Mouse (Mus musculus): ENCODE measurements around the gene Slc25a33. TPM values are rescaled to one million over a fixed set of nuclear protein-coding genes. Genes with fewer than 3 reads are reported as not detected.
"Not testable (repeated sequence)": the region's sequence is repeated elsewhere in the genome, so short reads cannot be mapped to it uniquely, and the experiment has no call there.

The Slc25a33 gene
- total RNA-seq, 2 experiments from 2014 or later: 10.4 TPM

DNA sequence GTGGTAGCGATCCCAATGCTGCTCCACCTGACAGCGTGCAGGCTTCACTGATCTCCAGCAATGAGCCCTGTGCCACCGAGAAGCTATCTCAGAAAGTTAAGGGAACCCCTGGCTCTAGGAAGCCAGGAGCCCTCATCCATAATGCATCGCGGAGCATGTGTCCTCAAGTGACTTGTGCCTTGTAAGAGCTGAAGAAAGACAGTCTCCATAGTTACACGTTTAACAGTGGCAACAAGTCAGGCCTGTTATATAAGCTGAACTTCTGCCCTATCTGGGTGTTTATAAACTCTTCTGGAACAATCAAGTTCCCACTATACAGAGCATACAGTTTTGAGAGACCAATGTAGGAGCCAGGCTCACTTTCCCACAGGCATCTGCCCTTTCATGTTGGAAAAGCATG lies 15.7 kb downstream of the Slc25a33 start:
- DNase-seq: no peak

DNA sequence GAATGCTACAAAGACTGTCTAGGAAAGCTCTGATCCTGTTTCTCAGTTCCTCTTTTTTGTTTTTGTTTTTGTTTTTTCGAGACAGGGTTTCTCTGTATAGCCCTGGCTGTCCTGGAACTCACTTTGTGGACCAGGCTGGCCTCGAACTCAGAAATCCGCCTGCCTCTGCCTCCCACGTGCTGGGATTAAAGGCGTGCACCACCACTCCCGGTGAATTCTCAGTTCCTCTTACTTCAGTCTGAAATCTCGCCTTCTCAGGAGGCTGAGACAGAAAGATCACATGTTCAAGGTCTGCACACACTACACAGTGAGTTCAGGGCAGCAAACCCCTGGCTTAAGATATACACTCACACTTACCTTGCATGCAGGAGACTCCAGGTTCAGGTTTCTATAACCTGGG lies 17.5 kb downstream of the Slc25a33 start:
- DNase-seq: not testable (repeated sequence)

DNA sequence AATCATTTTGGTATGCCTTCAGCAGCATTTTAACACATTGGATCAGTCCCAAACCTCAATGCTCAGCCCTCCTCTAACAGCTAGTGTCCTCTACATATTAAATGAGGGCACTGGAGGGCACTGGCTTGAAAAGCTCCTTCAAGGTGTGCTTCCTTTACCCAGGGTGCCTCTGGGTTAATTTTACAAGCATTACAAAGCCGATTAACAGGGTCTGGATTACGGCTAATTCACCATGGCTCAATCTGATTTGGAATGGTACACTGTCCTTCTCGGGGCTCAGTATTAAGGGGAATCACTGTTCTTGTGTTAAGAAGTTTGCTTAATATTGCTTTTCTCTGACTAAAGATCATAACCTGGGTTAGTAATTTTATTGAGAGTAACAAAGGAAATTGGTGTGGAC lies 21.2 kb downstream of the Slc25a33 start:
- no peak for DNase-seq

DNA sequence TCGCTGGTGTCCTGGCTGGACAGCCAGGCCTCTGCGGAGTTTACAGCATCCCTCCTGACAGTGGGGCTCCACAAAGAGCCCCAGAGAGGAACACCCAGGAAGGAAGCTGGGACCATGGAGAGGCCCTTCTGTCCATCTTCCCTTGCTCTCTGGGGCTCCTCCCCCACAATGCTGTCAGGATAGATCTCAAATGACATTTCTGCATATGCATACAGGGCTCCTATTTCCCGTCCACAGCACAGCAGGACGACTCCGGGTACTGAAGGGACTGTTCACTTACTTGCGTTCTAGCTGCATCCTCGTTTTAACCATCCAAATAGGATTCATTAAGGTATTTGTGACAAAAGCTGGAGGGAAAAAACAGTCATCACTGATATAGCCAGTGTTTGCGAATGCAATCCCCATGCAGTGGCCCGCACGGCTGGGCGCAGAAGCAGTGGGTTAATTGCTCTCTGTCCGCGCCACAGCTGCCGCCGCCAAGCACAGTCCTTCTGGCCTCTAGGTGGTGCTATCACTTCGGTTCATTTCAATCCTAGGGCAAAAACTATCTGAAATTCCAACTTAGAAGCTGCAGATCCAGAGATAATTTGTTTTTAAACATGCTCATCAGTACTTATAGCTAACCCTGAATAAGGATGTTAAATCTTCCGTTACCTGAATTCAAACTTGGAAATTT lies 21.8 kb downstream of the Slc25a33 start:
- DNase-seq: no peak

DNA sequence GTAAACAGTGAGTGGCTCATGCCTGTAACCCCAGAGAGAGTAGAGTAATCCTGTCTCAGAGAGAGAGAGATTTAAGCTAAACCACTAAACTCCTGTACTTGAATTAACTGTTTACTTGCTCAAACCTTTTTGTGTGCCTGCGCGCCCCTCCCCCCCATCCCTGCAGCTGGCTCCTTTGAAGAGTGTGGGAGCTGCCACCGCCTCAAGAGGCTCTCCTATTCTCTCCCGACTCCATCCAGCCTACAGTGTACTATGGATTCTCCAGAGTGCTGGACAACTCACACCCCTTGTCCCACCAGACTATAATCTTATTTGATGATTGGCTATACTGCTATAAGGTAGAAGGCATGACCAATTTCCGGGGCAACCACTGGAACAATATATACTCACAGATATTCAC lies 23.4 kb downstream of the Slc25a33 start:
- DNase-seq: no peak

DNA sequence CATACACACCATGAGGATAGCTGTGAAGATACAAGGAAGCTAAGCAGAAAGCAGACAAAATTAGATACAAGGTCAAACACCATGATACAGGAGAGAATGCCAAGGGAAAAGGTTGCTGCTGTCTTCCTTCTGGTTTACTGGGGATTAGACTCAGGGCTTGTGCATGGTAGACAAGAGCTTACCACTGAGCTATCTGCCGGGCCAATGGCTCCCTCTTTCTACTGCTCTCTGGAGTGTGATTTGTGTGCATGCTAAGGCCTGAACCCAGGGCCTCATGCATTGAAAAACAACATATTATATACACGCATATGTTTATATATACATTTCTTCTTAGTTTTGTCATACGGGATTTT lies 24.4 kb downstream of the Slc25a33 start:
- DNase-seq: not testable (repeated sequence)

DNA sequence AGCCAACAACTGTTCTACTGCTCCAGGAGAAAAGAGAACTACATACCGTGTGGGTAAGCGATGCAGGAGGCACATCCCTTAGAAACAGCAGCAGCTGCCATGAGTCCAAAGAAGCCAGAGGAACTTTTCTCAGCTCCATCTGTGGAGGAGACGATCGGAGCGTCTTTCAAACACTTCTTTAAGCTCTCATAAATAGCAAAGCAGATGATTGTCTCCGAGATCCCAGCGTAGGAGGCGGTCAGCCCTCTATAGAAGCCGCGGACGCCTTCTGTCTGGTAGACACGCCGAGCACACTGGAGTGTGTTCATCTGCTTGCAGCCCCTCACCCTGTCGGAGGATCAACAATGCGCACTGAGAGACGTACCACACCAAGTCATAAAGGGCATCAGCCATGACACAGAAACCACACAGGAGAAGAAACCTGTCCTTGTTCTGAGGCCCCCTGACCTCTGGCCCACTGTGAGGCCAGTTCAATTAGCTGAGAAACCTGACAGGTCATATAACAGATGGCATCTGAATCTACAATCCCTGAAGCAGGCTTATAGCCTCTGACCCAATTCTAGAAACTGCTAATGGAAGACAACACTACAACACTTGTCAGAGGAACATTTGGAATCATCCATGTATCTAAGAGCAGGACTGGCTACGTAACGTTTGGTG lies 24.9 kb downstream of the Slc25a33 start:
- DNase-seq: no peak

DNA sequence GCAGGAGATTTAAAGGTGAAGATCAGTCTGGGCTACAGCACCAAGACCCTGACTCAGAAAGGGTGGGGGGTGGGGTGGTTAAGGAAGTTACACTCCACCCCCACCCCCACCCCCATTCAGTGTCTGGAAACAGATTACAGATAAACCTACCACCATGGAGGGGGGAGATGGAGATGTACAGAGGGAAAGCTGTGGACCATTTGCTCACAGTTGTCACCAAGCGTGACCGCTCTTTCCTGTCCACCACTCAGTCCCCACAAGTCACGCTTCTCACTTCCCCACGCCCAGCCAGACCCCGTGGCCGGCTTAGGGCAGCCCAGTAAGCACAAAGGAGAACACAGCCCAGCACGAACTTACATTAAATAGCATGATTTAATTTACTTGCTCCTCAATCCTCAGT lies 30.0 kb downstream of the Slc25a33 start:
- DNase-seq: no peak

DNA sequence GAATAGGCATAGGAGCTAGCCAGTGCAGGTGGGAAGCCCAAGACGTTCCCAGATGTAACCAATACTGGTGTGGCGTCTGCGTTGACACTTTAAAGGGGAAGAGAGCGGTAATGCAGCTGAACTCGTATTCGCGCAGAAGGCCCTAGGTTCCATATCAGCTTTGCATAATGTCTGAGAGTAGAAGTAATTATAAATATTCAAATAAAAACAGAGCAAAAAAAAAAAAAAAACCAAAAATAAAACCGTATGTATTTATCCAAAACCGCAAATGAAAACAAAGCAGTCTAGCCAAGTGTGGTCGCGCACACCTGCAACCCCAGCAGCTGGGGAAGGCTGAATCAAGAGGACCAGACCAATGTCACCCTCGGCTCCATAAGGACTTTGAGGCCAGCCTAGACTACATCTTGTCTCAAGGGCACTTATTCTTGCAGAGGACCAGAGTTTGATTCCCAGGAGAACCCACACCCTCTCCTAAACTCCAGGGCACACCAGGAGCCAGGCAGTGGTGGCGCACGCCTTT lies 32.0 kb downstream of the Slc25a33 start:
- no peak for DNase-seq

DNA sequence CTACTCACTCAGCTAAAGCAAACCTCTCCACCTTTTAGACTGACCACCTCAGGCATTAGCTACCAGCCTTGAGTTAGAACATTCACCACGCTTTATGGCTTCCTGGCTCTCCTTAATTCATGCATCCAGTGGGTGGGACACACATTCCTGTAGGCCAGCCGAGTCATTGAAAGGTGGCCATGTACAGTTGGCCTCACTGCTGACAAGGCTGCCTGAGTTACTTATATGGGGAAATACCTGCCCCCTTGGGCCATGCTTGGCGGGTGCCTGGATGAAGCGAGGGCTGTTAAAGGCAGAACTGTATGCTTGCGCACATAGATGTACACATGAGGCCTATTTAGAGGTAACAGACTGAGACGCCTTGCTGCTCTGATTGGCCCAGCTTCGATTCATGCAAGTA lies 33.8 kb downstream of the Slc25a33 start:
- no peak for DNase-seq

DNA sequence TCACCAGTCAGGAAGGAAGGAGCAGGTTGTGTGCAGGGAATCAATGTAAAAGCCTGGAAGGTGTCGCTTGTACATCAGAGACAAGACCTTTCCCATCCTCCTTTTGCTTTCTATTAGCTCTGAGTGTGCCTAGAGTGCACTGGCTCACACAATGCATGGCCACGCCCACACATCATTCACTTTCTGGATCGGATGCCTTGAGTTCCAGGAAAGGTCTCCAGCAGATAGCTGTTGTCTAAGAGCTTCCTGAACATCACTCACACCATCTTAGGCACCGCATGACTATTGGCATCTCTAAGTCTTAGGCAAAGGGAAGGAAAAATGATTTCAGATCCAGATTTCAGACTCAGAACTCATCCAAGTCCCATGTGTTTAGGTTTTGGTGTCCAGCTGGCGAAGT lies 34.6 kb downstream of the Slc25a33 start:
- no peak for DNase-seq

DNA sequence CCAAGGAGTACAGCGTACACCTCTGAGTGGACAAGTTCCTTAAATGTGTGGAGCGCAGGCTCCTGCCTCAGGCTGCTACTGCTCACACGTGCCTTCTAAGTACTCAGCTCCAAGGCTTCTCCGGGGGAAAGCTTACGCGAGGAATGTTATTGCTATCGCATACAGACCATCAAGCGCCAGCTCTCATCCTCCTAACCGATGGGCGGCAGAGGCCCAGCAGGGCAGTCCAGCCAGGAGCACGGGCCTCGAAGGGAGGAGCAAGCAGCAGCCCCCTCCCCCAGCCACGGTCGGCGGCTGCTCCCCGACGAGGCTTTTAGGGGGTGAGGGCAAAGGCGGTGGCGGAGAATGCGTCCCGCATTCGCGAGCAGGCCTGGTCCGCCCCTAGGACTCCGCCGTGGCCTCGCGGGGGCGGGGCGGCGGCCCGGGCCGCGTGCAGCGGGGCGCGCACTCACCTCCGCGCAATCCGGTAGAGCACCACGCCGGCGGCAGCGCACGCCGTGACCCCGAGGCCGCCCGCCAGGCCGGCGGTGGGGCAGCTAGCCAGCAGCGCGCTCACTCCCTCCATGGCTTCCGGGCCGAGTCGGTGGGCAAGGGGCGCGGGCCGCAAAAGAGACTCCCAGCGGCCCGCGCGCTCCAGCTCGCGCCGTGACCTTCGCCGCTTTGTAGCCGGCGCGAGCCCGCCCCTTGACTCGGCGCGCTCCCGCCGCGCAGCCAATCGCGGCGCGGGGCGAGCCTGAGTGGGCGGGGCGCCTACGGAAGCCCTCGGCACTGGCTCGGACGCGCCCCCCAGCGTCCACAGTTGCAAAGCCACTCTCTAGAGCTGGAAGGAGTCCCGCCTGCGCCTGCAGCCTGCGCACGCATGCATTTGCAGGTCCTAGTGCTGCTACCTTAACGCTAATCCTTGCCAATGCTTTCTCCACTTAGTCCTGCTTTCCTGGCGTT lies 36.4 kb downstream of the Slc25a33 start, which contains the start of gene Tmem201:
Gene Tmem201 (minus strand): TSS at position 662 of the 942 bp plus-strand sequence.
- DNase-seq: peak; percentile 89

DNA sequence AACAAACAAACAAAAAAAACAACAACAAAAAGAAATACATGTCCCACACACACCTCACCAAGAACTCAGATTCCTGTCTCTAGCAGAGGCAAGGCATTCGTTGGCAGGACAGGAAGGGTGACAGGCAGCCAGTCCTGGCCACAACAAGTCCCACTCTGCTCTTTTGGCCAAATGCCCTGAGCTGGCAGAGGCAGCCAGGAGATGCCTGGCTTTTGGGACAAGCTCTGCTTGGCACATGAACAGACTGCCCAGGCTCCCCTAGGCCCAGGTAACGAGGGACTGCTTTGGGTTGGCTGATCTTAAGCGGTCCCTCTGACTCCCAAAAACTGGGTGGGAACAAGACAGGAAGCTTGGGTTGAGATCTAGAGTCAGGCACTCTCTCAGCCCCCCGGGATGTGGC lies 37.5 kb downstream of the Slc25a33 start:
- peak; percentile 80 for DNase-seq

DNA sequence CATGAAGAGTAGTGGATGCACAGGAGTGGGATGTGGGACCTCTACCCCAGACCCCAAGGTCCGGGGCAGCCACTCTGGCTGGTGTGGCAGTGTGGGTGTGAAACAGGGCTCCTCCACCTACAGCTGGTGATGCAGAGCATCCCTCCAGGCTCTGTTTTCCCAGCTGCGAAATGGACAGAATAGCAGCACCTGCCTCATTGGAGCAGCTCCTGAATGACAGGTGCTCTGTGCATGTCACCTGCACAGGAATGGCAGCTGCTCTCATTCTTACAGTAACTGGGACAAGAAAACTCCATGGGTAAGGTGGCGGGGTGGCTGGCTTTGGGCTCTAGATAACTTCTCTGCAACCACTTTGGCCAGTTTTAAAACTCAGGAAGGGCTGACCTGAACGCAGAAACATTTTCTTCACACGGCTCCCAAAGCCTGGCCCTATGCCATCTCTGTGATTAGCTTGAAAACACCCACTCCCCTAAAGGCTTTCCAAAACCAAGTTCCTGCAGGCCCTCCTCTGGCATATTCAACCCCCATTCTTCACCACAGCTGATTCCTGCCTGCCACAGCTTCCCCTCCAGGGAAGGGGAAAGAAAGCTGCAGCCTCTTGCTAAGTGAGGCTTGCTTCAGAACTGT lies 38.3 kb downstream of the Slc25a33 start:
- no peak for DNase-seq

DNA sequence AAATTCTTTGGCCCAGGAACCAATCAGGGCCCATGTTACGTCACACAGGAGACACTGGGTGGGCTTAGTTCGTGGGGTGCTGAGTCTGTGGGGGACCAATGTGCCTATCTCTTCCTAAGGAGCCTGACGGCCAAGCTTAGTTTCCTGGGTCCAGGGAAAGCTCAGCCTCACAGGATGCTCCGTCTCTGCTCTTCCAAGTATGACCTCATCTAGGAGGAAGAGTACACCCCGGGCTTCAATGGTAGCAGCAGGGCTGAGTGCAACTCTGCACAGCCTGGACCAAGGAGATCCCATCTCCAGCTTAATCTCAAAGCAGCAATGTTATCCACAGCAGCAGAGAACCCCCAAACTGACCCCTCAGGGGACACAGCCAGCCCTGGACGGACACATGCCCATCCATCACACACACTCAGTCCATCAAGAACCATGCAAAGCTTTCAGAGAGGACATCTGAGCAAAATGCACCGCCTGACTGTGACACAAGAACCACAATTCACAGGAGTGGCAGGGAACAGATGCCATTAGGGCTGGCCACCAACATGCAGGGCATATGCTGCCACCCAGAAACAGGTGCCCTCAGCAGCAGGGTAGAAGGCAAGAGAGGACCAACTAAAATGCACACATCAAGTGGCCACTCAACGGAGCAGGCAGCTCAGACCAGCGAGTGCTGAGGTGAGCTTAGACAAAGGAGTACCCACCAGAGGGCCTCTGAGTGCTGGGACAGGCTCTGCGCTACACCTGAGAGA lies 39.2 kb downstream of the Slc25a33 start:
- no peak for DNase-seq

DNA sequence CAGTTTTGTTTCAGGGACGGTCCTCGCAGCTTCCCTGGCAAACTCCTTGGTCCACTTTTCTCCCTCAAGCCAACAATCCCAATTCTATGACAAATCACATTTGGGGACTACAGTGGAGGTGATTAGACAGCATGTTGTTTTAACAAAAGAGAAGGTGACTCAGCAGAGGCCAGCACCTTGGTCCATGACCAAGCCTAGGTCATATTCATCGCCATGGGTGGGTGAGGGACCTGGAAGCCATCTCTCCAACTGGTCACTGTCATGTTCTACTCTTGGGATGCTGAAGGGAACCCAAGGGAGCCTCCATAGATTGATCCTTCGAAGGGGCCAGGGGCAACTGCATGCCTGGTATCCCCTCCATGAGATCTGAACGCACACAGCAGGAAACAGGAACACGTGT lies 39.8 kb downstream of the Slc25a33 start:
- DNase-seq: no peak

DNA sequence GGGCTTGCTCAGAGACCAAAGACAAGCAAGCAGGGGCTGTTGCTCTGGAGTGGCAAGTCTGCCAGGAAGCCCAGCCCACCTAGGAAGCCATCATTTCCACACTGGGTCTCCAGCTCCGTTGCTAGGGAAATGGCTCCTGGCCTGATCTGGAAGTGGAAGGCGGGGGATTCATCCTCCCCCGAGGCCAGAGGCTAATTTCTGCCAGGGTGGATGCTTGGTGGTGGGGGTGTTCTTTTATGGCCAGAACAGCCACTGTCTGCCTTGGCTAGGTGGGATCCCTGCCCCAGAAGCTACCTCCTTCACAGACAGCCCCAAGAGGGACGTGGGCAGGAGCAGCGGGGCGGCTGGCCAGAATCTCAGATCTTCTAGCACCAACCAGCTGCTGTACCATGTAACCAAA lies 40.3 kb downstream of the Slc25a33 start:
- DNase-seq: no peak

DNA sequence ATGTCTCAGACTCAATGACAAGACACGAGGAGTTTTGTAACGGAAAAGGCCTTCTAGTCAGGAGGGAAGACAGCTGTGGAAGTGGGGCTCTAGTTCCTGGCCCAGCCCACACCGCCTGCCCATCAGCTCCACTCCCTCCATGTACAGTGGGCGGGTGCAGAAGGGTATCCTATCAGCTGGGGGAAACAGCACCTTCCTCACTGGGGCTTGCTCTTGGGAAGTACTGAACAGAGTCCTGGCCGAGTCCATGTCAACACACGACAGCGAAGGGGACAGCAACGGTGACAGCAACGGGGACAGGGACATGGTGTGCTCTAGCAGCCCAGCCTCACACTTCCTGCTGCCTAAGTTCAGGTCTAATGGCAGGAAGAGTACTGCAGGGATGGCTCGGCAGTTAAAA lies 41.3 kb downstream of the Slc25a33 start:
- peak; percentile 42 for DNase-seq

DNA sequence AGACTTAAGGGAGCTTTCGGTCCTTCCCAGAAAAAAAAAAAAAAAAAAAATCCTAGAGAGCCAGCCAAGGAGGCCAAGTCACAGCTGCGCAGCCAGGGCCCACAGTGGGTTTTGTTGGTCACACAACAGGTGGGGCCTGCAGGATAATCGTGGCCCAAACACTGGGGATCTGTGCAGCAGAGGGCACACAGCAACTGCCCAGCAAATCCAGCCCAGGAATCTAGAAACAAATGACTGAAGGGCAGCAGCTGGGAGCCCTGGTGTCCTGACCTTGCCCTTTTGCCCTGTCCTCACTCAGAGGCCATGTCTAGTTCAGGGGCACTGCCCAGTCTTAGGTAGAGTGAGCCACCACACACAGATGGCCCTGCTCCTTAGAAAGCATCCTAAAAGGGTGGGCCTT lies 41.8 kb downstream of the Slc25a33 start:
- DNase-seq: no peak

DNA sequence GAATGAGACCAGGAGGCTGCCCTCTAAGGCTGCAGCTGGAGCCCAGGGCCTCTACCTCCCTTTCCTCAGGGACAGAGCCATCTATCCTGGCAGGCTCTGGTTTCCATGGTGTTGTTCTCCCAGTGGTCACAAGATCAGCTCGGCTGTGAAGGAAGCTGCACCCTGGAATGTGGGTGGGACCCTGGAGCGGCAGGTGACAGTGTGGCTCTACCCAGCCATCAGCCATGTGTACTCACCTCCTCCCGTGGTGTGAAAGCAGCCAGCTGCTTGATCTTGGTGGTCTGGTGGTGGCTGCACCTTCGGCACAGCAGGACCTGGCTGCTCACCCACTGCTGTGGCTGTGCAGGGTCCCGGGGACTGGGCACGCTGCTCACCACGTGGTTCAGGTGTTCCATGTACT lies 43.2 kb downstream of the Slc25a33 start:
- no peak for DNase-seq

DNA sequence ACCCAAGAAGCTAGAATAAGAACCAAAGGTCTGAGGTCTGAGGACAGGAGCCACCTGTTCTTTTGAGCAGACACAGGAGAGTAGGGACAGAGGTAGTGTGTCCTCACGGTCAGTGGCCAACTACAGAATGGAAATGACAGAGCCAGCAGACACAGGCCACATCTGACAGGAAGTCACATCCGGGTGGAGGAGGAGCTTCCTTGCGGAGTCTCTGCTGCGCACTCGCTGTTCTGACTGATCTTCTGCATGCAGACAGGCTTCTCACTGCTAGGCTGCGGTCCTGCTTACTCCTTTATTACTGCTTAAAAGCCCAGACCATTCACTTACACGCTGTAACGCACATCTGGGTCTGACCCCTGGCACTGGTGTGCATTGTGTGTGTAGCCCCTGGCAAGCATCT lies 45.3 kb downstream of the Slc25a33 start:
- no peak for DNase-seq

DNA sequence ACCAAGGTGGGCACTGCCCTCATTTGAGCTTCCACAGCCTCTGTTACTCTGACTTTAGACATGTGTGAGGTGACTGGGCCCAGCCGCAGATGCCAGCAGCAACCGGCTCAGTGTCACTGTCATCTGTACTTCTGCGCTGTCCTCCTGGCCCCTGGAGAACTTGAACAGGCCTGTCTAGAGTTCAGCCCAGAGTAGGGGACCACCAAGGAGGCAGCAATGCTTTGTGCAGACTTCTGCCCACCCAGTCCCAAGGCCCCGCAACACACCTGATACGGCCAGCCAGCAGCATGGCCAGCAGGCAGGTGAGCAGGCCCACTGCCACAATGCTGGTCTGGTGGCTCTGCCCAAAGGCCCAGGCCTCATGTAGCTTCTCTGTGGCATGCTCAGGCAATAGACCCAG lies 46.4 kb downstream of the Slc25a33 start:
- DNase-seq: no peak

Measured in gastrocnemius, postnatal 25 days (tissue).